Mouse (Mus musculus): ENCODE data around the gene Nfkb1. TPM values are rescaled to one million over a fixed set of nuclear protein-coding genes. Genes with fewer than 3 reads are reported as not detected.

Gene Nfkb1
- polyA plus RNA-seq, 1 experiment from 2014 or later, result 15.3 TPM

DNA sequence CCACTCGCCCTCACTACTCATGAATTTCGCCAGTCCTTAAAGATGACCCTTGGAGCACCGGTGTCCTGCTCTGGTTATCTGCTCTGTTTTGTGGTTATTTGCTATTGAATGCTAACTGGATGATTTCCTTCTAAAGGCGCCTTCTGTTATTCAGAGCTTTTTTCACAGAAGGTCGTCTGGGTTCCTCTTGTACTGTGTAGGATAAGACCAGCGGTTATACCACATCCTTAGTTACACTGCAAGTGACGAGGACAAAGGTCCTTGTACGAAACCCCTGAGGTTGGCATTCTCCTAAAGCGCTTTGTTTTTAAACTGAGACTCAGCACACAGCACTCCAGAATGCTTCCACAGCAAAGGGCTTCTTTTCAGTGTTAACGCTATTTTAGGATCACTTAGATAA, 88.6 kb downstream of the Nfkb1 start:
- H3K4me2 ChIP-seq (ENCODE audit: low read depth), result no peak overlapping the region
- no peaks in the 10 kb centered on the region for H3K27me3 ChIP-seq (ENCODE audit: control insufficient read depth, insufficient read depth, low read length)
- H3K4me3 ChIP-seq (ENCODE audit: low read depth, low read length), result no peak overlapping the region
- no peaks in the 10 kb centered on the region for H3K4me1 ChIP-seq (ENCODE audit: control insufficient read depth, insufficient read depth, low read length)
- ATAC-seq (ENCODE audit: insufficient read depth, low FRiP score, low TSS enrichment) (no peak), DNase-seq (ENCODE audit: low spot score) (no peak)
- WGBS, result 86% methylated on average over 10 of the region's 10 CpGs
- no peaks in the 10 kb centered on the region for H3K9me3 ChIP-seq (ENCODE audit: control insufficient read depth, low read length)
- peaks cover 5% of the 10 kb centered on the region; the same call in 1 of the 2 replicates for H3K36me3 ChIP-seq (ENCODE audit: control insufficient read depth, insufficient read depth, low read length)
- H3K9ac ChIP-seq (ENCODE audit: low read length), result no peak overlapping the region
- H3K27ac ChIP-seq (ENCODE audit: low read depth, low read length), result no peak overlapping the region

- 90% methylated on average over 3 of the region's 3 CpGs for WGBS
- no peak for DNase-seq (ENCODE audit: low spot score)
- Histone ChIP-seq H3K4me1 (ENCODE audit: control insufficient read depth, insufficient read depth, low read length) (no peaks in the 10 kb centered on the region), H3K9ac (ENCODE audit: low read length) (no peak overlapping the region), H3K9me3 (ENCODE audit: control insufficient read depth, low read length) (no peaks in the 10 kb centered on the region), H3K36me3 (ENCODE audit: control insufficient read depth, insufficient read depth, low read length) (peaks cover 2% of the 10 kb centered on the region), H3K4me2 (ENCODE audit: low read depth) (no peak overlapping the region), H3K27ac (ENCODE audit: low read depth, low read length) (no peak overlapping the region), H3K27me3 (ENCODE audit: control insufficient read depth, insufficient read depth, low read length) (no peaks in the 10 kb centered on the region), H3K4me3 (ENCODE audit: low read depth, low read length) (no peak overlapping the region)
- ATAC-seq (ENCODE audit: insufficient read depth, low FRiP score, low TSS enrichment), result no peak
Observed at GRCm38 (mm10) chr3:135598355-135598754, 93.0 kb downstream of the Nfkb1 start.

GRCm38 (mm10) chr3:135597014-135597413, 94.3 kb downstream of the Nfkb1 start:
- no peak overlapping the region for H3K27ac ChIP-seq (ENCODE audit: low read depth, low read length)
- H3K4me3 ChIP-seq (ENCODE audit: low read depth, low read length), result no peak overlapping the region
- no peaks in the 10 kb centered on the region for H3K27me3 ChIP-seq (ENCODE audit: control insufficient read depth, insufficient read depth, low read length)
- H3K9ac ChIP-seq (ENCODE audit: low read length), result no peak overlapping the region
- no peaks in the 10 kb centered on the region for H3K9me3 ChIP-seq (ENCODE audit: control insufficient read depth, low read length)
- 73% methylated on average over 4 of the region's 4 CpGs for WGBS
- no peaks in the 10 kb centered on the region for H3K4me1 ChIP-seq (ENCODE audit: control insufficient read depth, insufficient read depth, low read length)
- ATAC-seq (ENCODE audit: insufficient read depth, low FRiP score, low TSS enrichment) (no peak), DNase-seq (ENCODE audit: low spot score) (no peak)
- peaks cover 1% of the 10 kb centered on the region for H3K36me3 ChIP-seq (ENCODE audit: control insufficient read depth, insufficient read depth, low read length)
- no peak overlapping the region for H3K4me2 ChIP-seq (ENCODE audit: low read depth)

- ATAC-seq (ENCODE audit: insufficient read depth, low FRiP score, low TSS enrichment), result no peak
- no peak for DNase-seq (ENCODE audit: low spot score)
- Histone ChIP-seq H3K9ac (ENCODE audit: low read length) (no peak overlapping the region), H3K4me3 (ENCODE audit: low read depth, low read length) (no peak overlapping the region), H3K4me2 (ENCODE audit: low read depth) (no peak overlapping the region), H3K9me3 (ENCODE audit: control insufficient read depth, low read length) (no peaks in the 10 kb centered on the region), H3K4me1 (ENCODE audit: control insufficient read depth, insufficient read depth, low read length) (no peaks in the 10 kb centered on the region), H3K36me3 (ENCODE audit: control insufficient read depth, insufficient read depth, low read length) (peaks cover 9% of the 10 kb centered on the region; the same call in 1 of the 2 replicates), H3K27ac (ENCODE audit: low read depth, low read length) (no peak overlapping the region), H3K27me3 (ENCODE audit: control insufficient read depth, insufficient read depth, low read length) (no peaks in the 10 kb centered on the region)
- 83% methylated on average over 21 of the region's 21 CpGs for WGBS
Observed at GRCm38 (mm10) chr3:135594238-135594917, 97.0 kb downstream of the Nfkb1 start.

DNA sequence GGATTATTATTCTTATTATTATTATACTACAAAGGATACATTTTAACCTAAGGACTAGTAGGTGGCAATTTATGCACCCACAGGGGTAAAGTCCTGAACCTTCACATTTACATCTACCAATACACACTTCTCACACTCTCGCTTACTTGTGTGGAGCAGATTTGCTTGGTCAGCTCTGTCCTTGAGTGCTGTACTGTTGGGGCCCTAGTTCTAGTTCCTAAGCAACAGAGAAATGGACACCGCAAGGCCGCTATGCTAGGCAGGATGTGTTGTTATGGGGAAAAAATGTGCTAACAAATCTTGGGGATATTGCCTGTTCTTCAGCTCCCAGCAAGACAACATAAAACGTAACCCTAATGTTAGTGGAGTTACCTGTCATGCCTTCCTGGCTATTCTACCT, 99.3 kb downstream of the Nfkb1 start:
- H3K9me3 ChIP-seq (ENCODE audit: control insufficient read depth, low read length), result no peaks in the 10 kb centered on the region
- H3K36me3 ChIP-seq (ENCODE audit: control insufficient read depth, insufficient read depth, low read length), result peaks cover 9% of the 10 kb centered on the region; the same call in 1 of the 2 replicates
- no peak for ATAC-seq (ENCODE audit: insufficient read depth, low FRiP score, low TSS enrichment)
- 90% methylated on average over 4 of the region's 4 CpGs for WGBS
- H3K4me3 ChIP-seq (ENCODE audit: low read depth, low read length), result no peak overlapping the region
- H3K4me2 ChIP-seq (ENCODE audit: low read depth), result no peak overlapping the region
- no peaks in the 10 kb centered on the region for H3K4me1 ChIP-seq (ENCODE audit: control insufficient read depth, insufficient read depth, low read length)
- H3K9ac ChIP-seq (ENCODE audit: low read length), result no peak overlapping the region
- no peak overlapping the region for H3K27ac ChIP-seq (ENCODE audit: low read depth, low read length)
- no peak for DNase-seq (ENCODE audit: low spot score)
- no peaks in the 10 kb centered on the region for H3K27me3 ChIP-seq (ENCODE audit: control insufficient read depth, insufficient read depth, low read length)

DNA sequence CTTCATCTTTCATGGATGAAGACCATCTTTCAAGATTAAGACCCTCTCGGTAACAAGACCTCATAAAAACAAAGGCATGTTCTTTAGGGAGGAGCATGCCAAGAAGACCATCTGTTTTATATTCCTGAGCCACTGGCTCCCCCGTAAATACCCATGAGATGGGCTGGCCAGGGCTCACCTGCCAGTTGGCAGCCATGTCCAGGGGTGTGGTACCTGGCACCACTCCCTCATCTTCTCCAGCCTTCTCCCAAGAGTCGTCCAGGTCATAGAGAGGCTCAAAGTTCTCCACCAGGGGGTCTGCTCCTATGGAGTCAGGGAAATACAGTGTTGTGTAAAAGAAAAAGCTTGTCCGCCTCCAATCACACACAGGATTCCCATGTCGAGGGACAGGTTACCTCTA, 100.0 kb downstream of the Nfkb1 start:
- H3K9ac ChIP-seq (ENCODE audit: low read length), result no peak overlapping the region
- H3K9me3 ChIP-seq (ENCODE audit: control insufficient read depth, low read length), result no peaks in the 10 kb centered on the region
- no peak for ATAC-seq (ENCODE audit: insufficient read depth, low FRiP score, low TSS enrichment)
- peaks cover 9% of the 10 kb centered on the region; the same call in 1 of the 2 replicates for H3K36me3 ChIP-seq (ENCODE audit: control insufficient read depth, insufficient read depth, low read length)
- no peak overlapping the region for H3K27ac ChIP-seq (ENCODE audit: low read depth, low read length)
- no peak overlapping the region for H3K4me3 ChIP-seq (ENCODE audit: low read depth, low read length)
- H3K4me1 ChIP-seq (ENCODE audit: control insufficient read depth, insufficient read depth, low read length), result no peaks in the 10 kb centered on the region
- no peak for DNase-seq (ENCODE audit: low spot score)
- H3K27me3 ChIP-seq (ENCODE audit: control insufficient read depth, insufficient read depth, low read length), result no peaks in the 10 kb centered on the region
- WGBS, result 82% methylated on average over 5 of the region's 5 CpGs
- H3K4me2 ChIP-seq (ENCODE audit: low read depth), result no peak overlapping the region

DNA sequence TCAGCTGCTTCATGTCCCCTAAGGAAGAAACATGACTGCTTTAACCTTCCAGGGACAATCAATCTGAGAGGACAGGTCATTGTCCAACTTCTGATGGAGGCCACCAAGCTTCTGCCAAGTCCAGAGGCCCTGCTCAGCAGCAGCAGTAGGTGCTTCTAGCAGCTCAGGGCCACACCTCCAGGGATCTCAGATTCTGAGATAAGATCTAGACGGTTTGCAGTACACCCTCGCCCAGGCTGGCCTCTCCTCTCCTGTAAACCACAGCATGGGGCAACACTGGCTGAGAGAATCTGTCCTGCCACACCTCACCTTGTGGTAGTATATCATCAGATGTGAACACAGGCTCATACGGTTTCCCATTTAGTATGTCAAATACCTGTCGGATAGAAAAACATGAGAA, 100.9 kb downstream of the Nfkb1 start:
- Histone ChIP-seq H3K27ac (ENCODE audit: low read depth, low read length) (no peak overlapping the region), H3K9ac (ENCODE audit: low read length) (no peak overlapping the region), H3K4me3 (ENCODE audit: low read depth, low read length) (no peak overlapping the region), H3K4me2 (ENCODE audit: low read depth) (no peak overlapping the region), H3K36me3 (ENCODE audit: control insufficient read depth, insufficient read depth, low read length) (peaks cover 9% of the 10 kb centered on the region; the same call in 1 of the 2 replicates), H3K27me3 (ENCODE audit: control insufficient read depth, insufficient read depth, low read length) (no peaks in the 10 kb centered on the region), H3K4me1 (ENCODE audit: control insufficient read depth, insufficient read depth, low read length) (no peaks in the 10 kb centered on the region), H3K9me3 (ENCODE audit: control insufficient read depth, low read length) (no peaks in the 10 kb centered on the region)
- ATAC-seq (ENCODE audit: insufficient read depth, low FRiP score, low TSS enrichment), result no peak
- DNase-seq (ENCODE audit: low spot score), result no peak
- 89% methylated on average over 4 of the region's 4 CpGs for WGBS

DNA sequence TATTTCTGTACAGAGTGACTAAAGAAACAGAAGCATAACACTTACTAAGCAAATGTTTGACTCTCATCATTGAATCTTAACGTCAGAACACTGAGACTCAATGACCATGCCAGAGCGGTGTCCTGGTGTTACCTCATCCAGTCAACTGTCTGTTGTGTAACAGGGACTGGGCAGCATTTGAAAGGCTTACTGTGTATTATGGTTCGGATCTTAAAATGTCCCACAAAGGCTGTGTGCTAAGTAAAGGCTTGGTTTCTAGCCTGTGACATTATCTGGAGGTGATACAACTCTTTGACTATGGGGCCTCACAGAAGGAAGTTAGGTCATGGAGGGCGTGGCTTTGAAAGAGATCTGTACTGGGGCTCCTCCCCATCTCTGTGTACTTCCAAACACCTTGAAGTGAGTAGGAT, 104.9 kb downstream of the Nfkb1 start:
- no peak for ATAC-seq (ENCODE audit: insufficient read depth, low FRiP score, low TSS enrichment)
- no peak overlapping the region for H3K4me2 ChIP-seq (ENCODE audit: low read depth)
- H3K27ac ChIP-seq (ENCODE audit: low read depth, low read length), result no peak overlapping the region
- no peaks in the 10 kb centered on the region for H3K9me3 ChIP-seq (ENCODE audit: control insufficient read depth, low read length)
- WGBS, result 88% methylated on average over 4 of the region's 4 CpGs
- no peak overlapping the region for H3K9ac ChIP-seq (ENCODE audit: low read length)
- peaks cover 9% of the 10 kb centered on the region; the same call in 1 of the 2 replicates for H3K36me3 ChIP-seq (ENCODE audit: control insufficient read depth, insufficient read depth, low read length)
- DNase-seq (ENCODE audit: low spot score), result no peak
- no peak overlapping the region for H3K4me3 ChIP-seq (ENCODE audit: low read depth, low read length)
- peaks cover 3% of the 10 kb centered on the region for H3K4me1 ChIP-seq (ENCODE audit: control insufficient read depth, insufficient read depth, low read length)
- H3K27me3 ChIP-seq (ENCODE audit: control insufficient read depth, insufficient read depth, low read length), result no peaks in the 10 kb centered on the region

GRCm38 (mm10) chr3:135586060-135586459, 105.3 kb downstream of the Nfkb1 start:
- WGBS, result 88% methylated on average over 2 of the region's 2 CpGs
- Histone ChIP-seq H3K4me2 (ENCODE audit: low read depth) (no peak overlapping the region), H3K36me3 (ENCODE audit: control insufficient read depth, insufficient read depth, low read length) (peaks cover 9% of the 10 kb centered on the region; the same call in 1 of the 2 replicates)

More at GRCm38 (mm10) chr3:135586060-135586459, 105.3 kb downstream of the Nfkb1 start:
- DNase-seq (ENCODE audit: low spot score) (no peak), ATAC-seq (ENCODE audit: insufficient read depth, low FRiP score, low TSS enrichment) (no peak)
- no peaks in the 10 kb centered on the region for H3K9me3 ChIP-seq (ENCODE audit: control insufficient read depth, low read length)
- H3K27me3 ChIP-seq (ENCODE audit: control insufficient read depth, insufficient read depth, low read length), result no peaks in the 10 kb centered on the region
- H3K4me3 ChIP-seq (ENCODE audit: low read depth, low read length), result no peak overlapping the region
- H3K27ac ChIP-seq (ENCODE audit: low read depth, low read length), result no peak overlapping the region
- peaks cover 4% of the 10 kb centered on the region for H3K4me1 ChIP-seq (ENCODE audit: control insufficient read depth, insufficient read depth, low read length)
- no peak overlapping the region for H3K9ac ChIP-seq (ENCODE audit: low read length)

Data from neural tube, embryonic 11.5 days (tissue).